Mouse (Mus musculus) CH12.LX (cell line): ENCODE results near the gene Mapk11. TPM values are rescaled to one million over a fixed set of nuclear protein-coding genes. Genes with fewer than 3 reads are reported as not detected.

Experiments
- DNase-seq: peaks from one replicate; pipeline ENCODE4 v3.0.0-alpha.2; 2013; ENCODE audit errors: extremely low read depth
- H3K27ac ChIP-seq: 2 replicates; pipeline ENCODE4 v1.5.1; 2012; ENCODE audit warnings: low read depth, mild to moderate bottlenecking, control low read depth, moderate library complexity; ENCODE audit not compliant: insufficient read depth
- H3K27me3 ChIP-seq: replicated peaks from 2 replicates; pipeline ENCODE3; 2012; ENCODE audit warnings: inconsistent platforms
- H3K36me3 ChIP-seq, 2 experiments: replicated peaks in 1 of 2; 2 replicates each; pipeline versions ENCODE3 to v1.6.1; 2012; ENCODE audit warnings: inconsistent platforms in 1 of 2, low read length in 1 of 2, mild to moderate bottlenecking in 1 of 2, mixed read lengths in 1 of 2, moderate library complexity in 1 of 2; ENCODE audit not compliant: control insufficient read depth in 1 of 2, insufficient read depth in 1 of 2
- H3K4me1 ChIP-seq, 2 experiments: 2 replicates each; pipeline ENCODE4 v1.6.1; 2012; ENCODE audit warnings: inconsistent platforms in 1 of 2, moderate library complexity in 1 of 2; ENCODE audit not compliant: insufficient read depth in 2 of 2, control insufficient read depth in 1 of 2
- H3K4me2 ChIP-seq: 2 replicates; pipeline ENCODE4 v1.6.1; 2012; ENCODE audit warnings: low read depth, mild to moderate bottlenecking, control low read depth; ENCODE audit not compliant: poor library complexity, insufficient read depth, severe bottlenecking
- H3K4me3 ChIP-seq, 3 experiments: fragments of 150-350 bp in 1 of 3; sonication (generic) in 1 of 3; replicated peaks in 1 of 3; 2 replicates each; pipeline versions ENCODE3 to v1.5.1; 2011 to 2012; ENCODE audit warnings: low read depth in 2 of 3, low read length in 2 of 3, mild to moderate bottlenecking in 2 of 3, moderate library complexity in 2 of 3, control low read depth in 1 of 3, improper control_type of control experiment in 1 of 3, inconsistent platforms in 1 of 3, mixed read lengths in 1 of 3; ENCODE audit not compliant: poor library complexity in 1 of 3
- H3K79me2 ChIP-seq: replicated peaks from 2 replicates; pipeline ENCODE4 v1.6.1; 2012; ENCODE audit warnings: mild to moderate bottlenecking, moderate library complexity; ENCODE audit not compliant: control insufficient read depth, poor library complexity, insufficient read depth, severe bottlenecking; ENCODE audit errors: extremely low read depth
- H3K9ac ChIP-seq: 2 replicates; pipeline ENCODE4 v1.6.1; 2012; ENCODE audit warnings: low read depth, mild to moderate bottlenecking, control low read depth, moderate library complexity; ENCODE audit not compliant: insufficient read depth
- H3K9me3 ChIP-seq: replicated peaks from 2 replicates; pipeline ENCODE3; 2012; ENCODE audit warnings: low read length, inconsistent platforms, mixed read lengths
- CHD1 ChIP-seq: IDR thresholded peaks from 2 replicates; pipeline ENCODE4 v1.6.1; 2012; ENCODE audit warnings: low read depth, low read length, improper control_type of control experiment, inconsistent platforms
- CHD2 ChIP-seq: IDR thresholded peaks from 2 replicates; pipeline ENCODE4 v1.6.1; 2011; ENCODE audit warnings: low read length, improper control_type of control experiment
- CTCF ChIP-seq, 2 experiments: IDR thresholded peaks in 1 of 2; conservative IDR thresholded peaks in 1 of 2; 2 replicates each; pipeline ENCODE4 v1.5.1; 2011 to 2012; ENCODE audit warnings: low read depth in 2 of 2, low read length in 2 of 2, improper control_type of control experiment in 1 of 2, inconsistent platforms in 1 of 2, mild to moderate bottlenecking in 1 of 2, moderate library complexity in 1 of 2
- E2F4 ChIP-seq: IDR thresholded peaks from 2 replicates; pipeline ENCODE4 v1.6.1; 2011; ENCODE audit warnings: low read depth, low read length, improper control_type of control experiment; ENCODE audit not compliant: insufficient replicate concordance
- ELF1 ChIP-seq: IDR thresholded peaks from 2 replicates; pipeline ENCODE4 v1.6.1; 2014; ENCODE audit warnings: low read depth, mild to moderate bottlenecking, inconsistent platforms, low read length, improper control_type of control experiment
- EP300 ChIP-seq: IDR thresholded peaks from 2 replicates; pipeline ENCODE4 v1.6.1; 2011; ENCODE audit warnings: low read length, improper control_type of control experiment
- ETS1 ChIP-seq: conservative IDR thresholded peaks from 2 replicates; pipeline ENCODE4 v1.6.1; 2012; ENCODE audit warnings: low read depth, mild to moderate bottlenecking, inconsistent platforms, low read length, improper control_type of control experiment, moderate library complexity
- HCFC1 ChIP-seq: IDR thresholded peaks from 2 replicates; pipeline ENCODE4 v1.6.1; 2012; ENCODE audit warnings: low read depth, mild to moderate bottlenecking, inconsistent platforms, low read length, improper control_type of control experiment
- JUND ChIP-seq: conservative IDR thresholded peaks from 2 replicates; pipeline ENCODE4 v1.6.1; 2011; ENCODE audit warnings: low read depth, low read length, improper control_type of control experiment
- MAFK ChIP-seq: IDR thresholded peaks from 2 replicates; pipeline ENCODE4 v1.6.1; 2011; ENCODE audit warnings: low read length, improper control_type of control experiment; ENCODE audit not compliant: insufficient replicate concordance
- MAX ChIP-seq: IDR thresholded peaks from 2 replicates; pipeline ENCODE4 v1.6.1; 2011; ENCODE audit warnings: low read length, improper control_type of control experiment
- MAZ ChIP-seq: IDR thresholded peaks from 2 replicates; pipeline ENCODE4 v1.6.1; 2012; ENCODE audit warnings: low read depth, mild to moderate bottlenecking, inconsistent platforms, low read length, improper control_type of control experiment, moderate library complexity
- MEF2A ChIP-seq: IDR thresholded peaks from 2 replicates; pipeline ENCODE4 v1.6.1; 2014; ENCODE audit warnings: low read depth, mild to moderate bottlenecking, inconsistent platforms, low read length, improper control_type of control experiment, borderline replicate concordance
- MXI1 ChIP-seq: IDR thresholded peaks from 2 replicates; pipeline ENCODE4 v1.6.1; 2011; ENCODE audit warnings: mild to moderate bottlenecking, low read depth, low read length, improper control_type of control experiment
- MYC ChIP-seq: IDR thresholded peaks from 2 replicates; pipeline ENCODE4 v1.6.1; 2011; ENCODE audit warnings: low read depth, mild to moderate bottlenecking, improper control_type of control experiment, low read length
- NRF1 ChIP-seq: IDR thresholded peaks from 2 replicates; pipeline ENCODE4 v1.6.1; 2014; ENCODE audit warnings: low read depth, mild to moderate bottlenecking, inconsistent platforms, low read length, improper control_type of control experiment, moderate library complexity
- POLR2A ChIP-seq: IDR thresholded peaks from 2 replicates; pipeline ENCODE4 v1.6.1; 2011; ENCODE audit warnings: low read depth, mild to moderate bottlenecking, improper control_type of control experiment, low read length
- RCOR1 ChIP-seq: conservative IDR thresholded peaks from 2 replicates; pipeline ENCODE4 v1.6.1; 2012; ENCODE audit warnings: low read depth, mild to moderate bottlenecking, inconsistent platforms, low read length, improper control_type of control experiment
- SIN3A ChIP-seq: IDR thresholded peaks from 2 replicates; pipeline ENCODE4 v1.6.1; 2012; ENCODE audit warnings: low read length, improper control_type of control experiment, inconsistent platforms
- SMC3 ChIP-seq: IDR thresholded peaks from 2 replicates; pipeline ENCODE4 v1.6.1; 2011; ENCODE audit warnings: low read depth, low read length, improper control_type of control experiment
- TCF12 ChIP-seq: IDR thresholded peaks from 2 replicates; pipeline ENCODE4 v1.6.1; 2014; ENCODE audit warnings: low read depth, mild to moderate bottlenecking, inconsistent platforms, low read length, improper control_type of control experiment
- UBTF ChIP-seq: IDR thresholded peaks from 2 replicates; pipeline ENCODE4 v1.6.1; 2012; ENCODE audit warnings: low read depth, mild to moderate bottlenecking, inconsistent platforms, low read length, improper control_type of control experiment, moderate library complexity
- USF1 ChIP-seq: IDR thresholded peaks from 2 replicates; pipeline ENCODE4 v1.6.1; 2014; ENCODE audit warnings: low read depth, mild to moderate bottlenecking, inconsistent platforms, low read length, improper control_type of control experiment
- USF2 ChIP-seq: conservative IDR thresholded peaks from 2 replicates; pipeline ENCODE4 v1.6.1; 2011; ENCODE audit warnings: low read depth, low read length, improper control_type of control experiment
- ZMIZ1 ChIP-seq: IDR thresholded peaks from 2 replicates; pipeline ENCODE4 v1.6.1; 2012; ENCODE audit warnings: low read depth, mild to moderate bottlenecking, inconsistent platforms, low read length, improper control_type of control experiment
- dilution Hi-C: fragments of 300-500 bp; cut with MboI; formaldehyde crosslinking; loops from 2 replicates; pipeline ENCODE4 v1.14.3; 2020; ENCODE audit warnings: low sequenced_read_pairs; ENCODE audit not compliant: extremely low pct_unique_long_range_greater_than_20kb, extremely low pct_ligation_motif_present
- in situ Hi-C: fragments of 300-500 bp; cut with MboI; formaldehyde crosslinking; loops from 3 replicates; pipeline ENCODE4 v1.14.3; 2019; ENCODE audit warnings: low sequenced_read_pairs, low pct_ligation_motif_present, low pct_unique_long_range_greater_than_20kb, mixed read lengths
- polyA plus RNA-seq: library from polyadenylated mRNA; unstranded; fragments of >175 nt; gene quantifications from 2 replicates; pipeline ENCODE4 v1.2.1, GENCODE M21; 2012; ENCODE audit warnings: low read depth; ENCODE audit not compliant: insufficient read length
- total RNA-seq, 2 experiments: library from RNA; depleted of rRNA; stranded (reverse); fragments of 300-350 nt in 1 of 2; fragments of >200 nt in 1 of 2; gene quantifications; 2 replicates each; pipeline ENCODE4 v1.2.3; 2012 to 2014

The Mapk11 gene
- total and polyA plus RNA-seq, 3 experiments: 3.9 to 11.4 (median 5.3) TPM

GRCm38 (mm10) chr15:89175411-89176155 lies 26.2 kb upstream of the Mapk11 start:
- H3K27ac ChIP-seq: no peak overlapping the region
- no peak overlapping the region for H3K4me2 ChIP-seq
- H3K27me3 ChIP-seq: peaks cover 1% of the 10 kb centered on the region
- no peak overlapping the region for H3K9ac ChIP-seq
- peaks cover 0 to 5% of the 10 kb centered on the region in 2 experiments for H3K36me3 ChIP-seq
- H3K4me1 ChIP-seq: peaks cover 29 to 72% of the 10 kb centered on the region in 2 experiments
- 0 out of 2 replicates have a peak, but pooled peaks cover 3% of the 10 kb centered on the region for H3K79me2 ChIP-seq
- no peak overlapping the region for H3K4me3 ChIP-seq
- peaks cover 4% of the 10 kb centered on the region for H3K9me3 ChIP-seq
- TF ChIP-seq E2F4 (no peak), USF2 (no peak), HCFC1 (no peak), EP300 (no peak), MAX (no peak), MXI1 (no peak), MYC (no peak), MEF2A (no peak), UBTF (no peak)
- no peak for DNase-seq
- dilution Hi-C loops: no loop called here
- in situ Hi-C loops: no loop called here

- H3K4me3 ChIP-seq: no peak overlapping the region
- H3K27me3 ChIP-seq: peaks cover 1% of the 10 kb centered on the region
- no peak overlapping the region for H3K27ac ChIP-seq
- no peaks in the 10 kb centered on the region for H3K9me3 ChIP-seq
- DNase-seq: no peak
- TF ChIP-seq ZMIZ1: no peak
- TF ChIP-seq MAX: no peak
- no peak for TF ChIP-seq HCFC1
- no peak for TF ChIP-seq MAZ
- TF ChIP-seq ELF1: no peak
- TF ChIP-seq SMC3: no peak
- TF ChIP-seq CTCF (conservative IDR thresholded peaks at IDR 0.05 in 1 of 2, IDR thresholded peaks at IDR 0.05 in 1 of 2; ENCODE audit: low read depth in 2 of 2, low read length in 2 of 2): no peak
- no peak for TF ChIP-seq CHD2
- no peak for TF ChIP-seq E2F4
- TF ChIP-seq RCOR1: no peak
- no peak for TF ChIP-seq ETS1
- no peak for TF ChIP-seq NRF1
- no peak for TF ChIP-seq TCF12
- no peak for TF ChIP-seq SIN3A
- TF ChIP-seq POLR2A: no peak
- TF ChIP-seq JUND: no peak
- no peak for TF ChIP-seq MAFK
- no peak for TF ChIP-seq USF1
- no peak for TF ChIP-seq CHD1
- H3K79me2 ChIP-seq: 0 out of 2 replicates have a peak, but pooled peaks cover 3% of the 10 kb centered on the region
- H3K4me2 ChIP-seq: no peak overlapping the region
- dilution Hi-C loops (no loop called here), in situ Hi-C loops (loop anchor here (5.0 kb wide), 1 partner anchor 32 kb away; no protein-coding TSS in a partner anchor)
- peaks cover 29 to 78% of the 10 kb centered on the region in 2 experiments for H3K4me1 ChIP-seq
- peaks cover 0 to 2% of the 10 kb centered on the region in 2 experiments for H3K36me3 ChIP-seq
- H3K9ac ChIP-seq: no peak overlapping the region
Measured at GRCm38 (mm10) chr15:89174889-89175339, 25.5 kb upstream of the Mapk11 start.
